Mouse (Mus musculus) heart, postnatal 0 days (tissue): ENCODE data around the gene Pcbp3. TPM values are rescaled to one million over a fixed set of nuclear protein-coding genes. Genes with fewer than 3 reads are reported as not detected.
"Not testable (repeated sequence)": the region's sequence is repeated elsewhere in the genome, so short reads cannot be mapped to it uniquely, and the experiment has no call there.

Experiments
- ATAC-seq: fragments of 200-750 bp; cut with Nextera tagmentation; 2 replicates; pipeline ENCODE4 v1.8.0; 2017; ENCODE audit warnings: low read depth, moderate number of reproducible peaks, moderate library complexity; ENCODE audit not compliant: insufficient read depth
- DNase-seq: peaks from one replicate; pipeline ENCODE4 v3.0.0-alpha.2; 2016; ENCODE audit warnings: low spot score
- H3K27ac ChIP-seq: fragments of 300-500 bp; sonication (generic); 2 replicates; pipeline ENCODE4 v1.5.1; 2014; ENCODE audit warnings: low read depth, mild to moderate bottlenecking
- H3K27me3 ChIP-seq: fragments of 300-500 bp; sonication (generic); 2 replicates; pipeline ENCODE4 v1.6.1; 2014; ENCODE audit warnings: low read length, mixed read lengths; ENCODE audit not compliant: control insufficient read depth, insufficient read depth
- H3K36me3 ChIP-seq: fragments of 300-500 bp; sonication (generic); replicated peaks from 2 replicates; pipeline ENCODE4 v1.6.1; 2014; ENCODE audit warnings: low read length, mixed read lengths; ENCODE audit not compliant: control insufficient read depth, insufficient read depth
- H3K4me1 ChIP-seq: fragments of 300-500 bp; sonication (generic); 2 replicates; pipeline ENCODE4 v1.6.1; 2014; ENCODE audit warnings: antibody characterized with exemption; ENCODE audit not compliant: control insufficient read depth, insufficient read depth
- H3K4me2 ChIP-seq: fragments of 300-500 bp; sonication (generic); 2 replicates; pipeline ENCODE4 v1.6.1; 2014; ENCODE audit warnings: low read depth, mild to moderate bottlenecking, low read length, moderate library complexity
- H3K4me3 ChIP-seq: fragments of 300-500 bp; sonication (generic); 2 replicates; pipeline ENCODE4 v1.5.1; 2014; ENCODE audit warnings: low read depth, low read length
- H3K9ac ChIP-seq: fragments of 300-500 bp; sonication (generic); replicated peaks from 2 replicates; pipeline ENCODE4 v1.6.1; 2014; ENCODE audit warnings: low read depth, low read length, mixed read lengths
- H3K9me3 ChIP-seq: fragments of 300-500 bp; sonication (generic); replicated peaks from 2 replicates; pipeline ENCODE4 v1.6.1; 2016; ENCODE audit warnings: low read length; ENCODE audit not compliant: control insufficient read depth
- CTCF ChIP-seq: IDR thresholded peaks from 2 replicates; pipeline ENCODE4 v1.5.1; 2016; ENCODE audit warnings: antibody characterized with exemption, control low read depth, low read depth
- EP300 ChIP-seq: IDR thresholded peaks from 2 replicates; pipeline ENCODE4 v1.6.1; 2016; ENCODE audit warnings: antibody characterized with exemption, low read depth
- WGBS: fragments of 180-500 bp; shearing (Covaris S2); extraction: QIAGEN DNeasy Blood & Tissue Kit; methylation state at CpG from one replicate; pipeline ENCODE4 v1.1.7; 2014; 5-methylcytosine and 5-hydroxymethylcytosine counted together
- polyA plus RNA-seq: library from polyadenylated mRNA; unstranded; fragments of >200 nt; fragmentation: Nextera tagmentation; extraction: Ambion mirVana; gene quantifications from 2 replicates; pipeline ENCODE4 v1.2.1, GENCODE M21; 2015
- total RNA-seq: library from RNA; depleted of rRNA; stranded (reverse); fragments of >200 nt; gene quantifications from 2 replicates; pipeline ENCODE4 v1.2.3, GENCODE M21; 2014; ENCODE audit warnings: low replicate concordance

Pcbp3 gene
- total and polyA plus RNA-seq, 2 experiments from 2014 or later: 5.6 to 5.9 TPM

- 89% methylated on average over 4 of the region's 4 CpGs for WGBS
- DNase-seq (no peak), ATAC-seq (no peak)
- H3K4me2 ChIP-seq: no peak overlapping the region
- H3K36me3 ChIP-seq: no peaks in the 10 kb centered on the region
- no peak overlapping the region for H3K27ac ChIP-seq
- no peak overlapping the region for H3K4me3 ChIP-seq
- H3K9ac ChIP-seq: no peak overlapping the region
- no peaks in the 10 kb centered on the region for H3K4me1 ChIP-seq
- H3K27me3 ChIP-seq: no peaks in the 10 kb centered on the region
- TF ChIP-seq CTCF (no peak), EP300 (no peak)
- H3K9me3 ChIP-seq: no peaks in the 10 kb centered on the region
These were observed 196.8 kb downstream of the Pcbp3 start for GRCm38 (mm10) chr10:76764927-76765326.

- WGBS: 85% methylated on average over 12 of the region's 12 CpGs
- no peak overlapping the region for H3K27ac ChIP-seq
- H3K4me1 ChIP-seq: no peaks in the 10 kb centered on the region
- no peaks in the 10 kb centered on the region for H3K9me3 ChIP-seq
- H3K4me2 ChIP-seq: no peak overlapping the region
- no peaks in the 10 kb centered on the region for H3K36me3 ChIP-seq
- TF ChIP-seq CTCF: no peak
- TF ChIP-seq EP300: no peak
- DNase-seq (no peak), ATAC-seq (no peak)
- no peak overlapping the region for H3K4me3 ChIP-seq
- no peak overlapping the region for H3K9ac ChIP-seq
- no peaks in the 10 kb centered on the region for H3K27me3 ChIP-seq
These were observed 198.7 kb downstream of the Pcbp3 start for GRCm38 (mm10) chr10:76763016-76763415.

DNA sequence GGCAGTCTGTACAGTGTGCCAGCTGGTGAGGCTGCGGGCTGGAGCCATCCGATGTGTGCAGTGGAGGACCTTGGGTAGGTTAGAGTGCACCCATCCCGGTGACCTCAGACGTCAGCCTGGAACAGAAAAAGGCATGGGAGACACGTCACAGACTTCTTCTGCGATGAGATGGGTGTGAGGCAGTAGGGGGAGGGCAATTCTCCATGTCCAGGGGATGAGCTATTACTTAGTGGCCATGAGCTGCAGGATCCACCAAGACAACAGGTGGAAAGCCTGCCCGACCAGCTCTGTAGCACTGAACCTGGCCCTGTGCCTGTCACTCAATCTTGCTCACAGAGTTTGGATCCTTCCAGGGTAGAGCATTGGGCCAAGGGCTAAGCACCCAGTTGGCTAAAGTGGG lies 199.3 kb downstream of the Pcbp3 start:
- Histone ChIP-seq H3K9me3 (no peaks in the 10 kb centered on the region), H3K4me2 (no peak overlapping the region), H3K27ac (no peak overlapping the region), H3K27me3 (no peaks in the 10 kb centered on the region), H3K4me3 (no peak overlapping the region), H3K36me3 (no peaks in the 10 kb centered on the region), H3K4me1 (no peaks in the 10 kb centered on the region), H3K9ac (no peak overlapping the region)
- ATAC-seq (no peak), DNase-seq (no peak)
- TF ChIP-seq EP300 (no peak), CTCF (no peak)
- 79% methylated on average over 7 of the region's 7 CpGs for WGBS

GRCm38 (mm10) chr10:76759878-76760277 lies 201.8 kb downstream of the Pcbp3 start:
- Histone ChIP-seq H3K9me3 (no peaks in the 10 kb centered on the region), H3K4me1 (no peaks in the 10 kb centered on the region), H3K27me3 (no peaks in the 10 kb centered on the region), H3K36me3 (no peaks in the 10 kb centered on the region), H3K4me3 (no peak overlapping the region), H3K4me2 (no peak overlapping the region), H3K27ac (no peak overlapping the region), H3K9ac (no peak overlapping the region)
- DNase-seq (no peak), ATAC-seq (no peak)
- WGBS: 74% methylated on average over 5 of the region's 5 CpGs
- TF ChIP-seq EP300 (no peak), CTCF (no peak)

DNA sequence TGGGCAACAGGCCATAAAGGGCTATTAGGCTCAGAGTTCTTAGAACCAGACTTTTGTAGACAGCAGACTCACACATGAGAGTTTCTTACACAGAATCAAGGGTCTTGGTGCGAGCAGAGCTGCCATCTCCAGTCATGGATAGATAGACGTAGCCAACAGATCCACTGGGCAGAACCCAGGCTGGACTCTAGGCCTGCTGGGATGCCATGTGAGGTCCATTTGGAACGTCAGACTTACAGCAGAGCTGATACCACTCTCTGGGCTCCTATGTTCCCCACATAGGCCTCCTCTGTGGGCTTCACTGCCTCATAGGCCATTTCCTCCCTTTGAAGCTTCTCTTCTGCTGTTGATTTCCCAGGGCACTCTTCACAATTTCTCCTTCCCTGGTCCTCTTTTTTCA lies 208.0 kb downstream of the Pcbp3 start:
- H3K4me2 ChIP-seq: no peak overlapping the region
- DNase-seq (no peak), ATAC-seq (no peak)
- 76% methylated on average over 3 of the region's 3 CpGs for WGBS
- no peaks in the 10 kb centered on the region for H3K36me3 ChIP-seq
- H3K27ac ChIP-seq: no peak overlapping the region
- no peaks in the 10 kb centered on the region for H3K4me1 ChIP-seq
- H3K9ac ChIP-seq: no peak overlapping the region
- H3K9me3 ChIP-seq: peaks cover 4% of the 10 kb centered on the region; the same call in 1 of the 2 replicates
- H3K27me3 ChIP-seq: no peaks in the 10 kb centered on the region
- no peak for TF ChIP-seq EP300
- TF ChIP-seq CTCF: no peak
- H3K4me3 ChIP-seq: no peak overlapping the region

- not testable (repeated sequence) for H3K27ac ChIP-seq, H3K36me3 ChIP-seq, ATAC-seq, H3K4me2 ChIP-seq, H3K9ac ChIP-seq, H3K27me3 ChIP-seq, DNase-seq, H3K4me1 ChIP-seq, H3K4me3 ChIP-seq
- 39% methylated on average over 11 of the region's 11 CpGs for WGBS
- peaks cover 15% of the 10 kb centered on the region; the same call in 1 of the 2 replicates for H3K9me3 ChIP-seq
These were observed 217.4 kb downstream of the Pcbp3 start for GRCm38 (mm10) chr10:76744267-76744666.
